Mouse (Mus musculus) stomach, adult 2 months (tissue): ENCODE data around the gene Slc39a9. TPM values are rescaled to one million over a fixed set of nuclear protein-coding genes. Genes with fewer than 3 reads are reported as not detected.

Experiments
- polyA plus RNA-seq: library from polyadenylated mRNA; depleted of rRNA; stranded (reverse); fragments of >200 nt; gene quantifications from 2 replicates; pipeline ENCODE4 v1.2.3, GENCODE M21; 2012; rRNA removed

Gene Slc39a9
- polyA plus RNA-seq: 26.7 and 38.3 TPM in 2 replicates

GRCm38 (mm10) chr12:80643693-80644505 is at the start of gene Slc39a9, which contains the start of gene Erh:
TSS of gene Slc39a9 (plus strand) at chr12:80643883.
TSS of gene Erh (minus strand) at chr12:80644341.

DNA sequence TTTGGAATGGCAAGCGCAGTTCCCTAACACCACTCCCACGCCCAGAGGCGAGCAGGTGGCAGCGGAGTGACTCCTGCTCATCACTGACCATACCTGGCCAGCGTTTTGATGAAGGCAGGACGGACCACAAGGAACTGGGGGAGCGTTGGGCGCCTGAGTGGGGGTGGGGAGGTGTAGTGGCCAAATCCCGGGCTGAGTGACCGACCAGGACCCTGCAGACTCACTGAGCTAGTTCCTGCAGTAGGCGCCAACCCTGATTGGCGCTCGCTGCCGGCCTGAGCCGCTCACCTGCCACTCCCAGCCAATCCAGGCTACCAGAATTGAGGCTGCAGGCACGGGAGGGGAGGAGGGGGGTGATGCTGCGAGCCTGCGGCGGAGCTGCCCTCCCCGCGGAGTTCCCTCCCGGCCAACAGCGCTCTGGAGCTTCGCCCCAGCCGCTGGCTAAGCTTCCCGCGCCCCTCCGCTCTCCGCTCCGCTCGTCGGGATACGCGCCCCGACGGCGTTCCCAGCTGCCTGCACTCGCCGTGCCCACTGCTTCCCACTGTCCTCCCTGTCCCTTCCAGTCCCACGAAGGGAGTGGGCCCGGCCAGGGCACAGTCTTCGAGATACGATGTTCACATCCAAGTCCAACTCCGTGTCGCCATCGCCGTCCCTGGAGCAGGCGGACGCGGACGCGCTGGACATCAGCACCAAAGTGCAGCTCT is 48.7 kb downstream of the Slc39a9 start, which contains the start of gene Plekhd1:
Gene Plekhd1 (plus strand): TSS at position 323 of the 704 bp plus-strand sequence.

Other genes with a start within 250 kb of the Slc39a9 start
- gene Dcaf5, start 207.3 kb upstream of the Slc39a9 start, polyA plus RNA-seq: 6.5 and 6.9 TPM in 2 replicates
- 3.1 and 3.6 TPM in 2 replicates for gene Exd2, start 180.8 kb upstream of the Slc39a9 start, polyA plus RNA-seq
- 1.7 and 1.8 TPM in 2 replicates for gene Galnt16, start 125.6 kb upstream of the Slc39a9 start, polyA plus RNA-seq
- 2.0 and 6.4 TPM in 2 replicates for gene Erh, start 458 bp downstream of the Slc39a9 start, polyA plus RNA-seq
- gene Plekhd1, start 48.7 kb downstream of the Slc39a9 start, polyA plus RNA-seq: 0.57 and 1.1 TPM in 2 replicates
- not detected in 2 replicates for gene Ccdc177, start 116.8 kb downstream of the Slc39a9 start, polyA plus RNA-seq
- 14.9 and 23.3 TPM in 2 replicates for gene Susd6, start 146.6 kb downstream of the Slc39a9 start, polyA plus RNA-seq